Mouse (Mus musculus) midbrain, embryonic 10.5 days (tissue): ENCODE measurements around the gene Eif3d. TPM values are rescaled to one million over a fixed set of nuclear protein-coding genes. Genes with fewer than 3 reads are reported as not detected.

Source experiments
- DNase-seq: peaks from one replicate; pipeline ENCODE4 v3.0.0-alpha.2; 2017; ENCODE audit warnings: low spot score
- H3K27ac ChIP-seq: fragments of 300-500 bp; sonication (generic); replicated peaks from 2 replicates; pipeline ENCODE4 v1.5.1; 2016; ENCODE audit warnings: mild to moderate bottlenecking
- H3K27me3 ChIP-seq: fragments of 300-500 bp; sonication (generic); 2 replicates; pipeline ENCODE4 v1.6.1; 2016; ENCODE audit warnings: low read depth, mild to moderate bottlenecking; ENCODE audit not compliant: poor library complexity, severe bottlenecking
- H3K36me3 ChIP-seq: fragments of 300-500 bp; sonication (generic); 2 replicates; pipeline ENCODE4 v1.6.1; 2016; ENCODE audit warnings: mild to moderate bottlenecking, moderate library complexity
- H3K4me1 ChIP-seq: fragments of 300-500 bp; sonication (generic); 2 replicates; pipeline ENCODE4 v1.6.1; 2016
- H3K4me3 ChIP-seq: fragments of 300-500 bp; sonication (generic); 2 replicates; pipeline ENCODE4 v1.5.1; 2016; ENCODE audit warnings: mild to moderate bottlenecking, moderate library complexity
- H3K9me3 ChIP-seq: fragments of 300-500 bp; sonication (generic); replicated peaks from 2 replicates; pipeline ENCODE4 v1.6.1; 2016; ENCODE audit warnings: mild to moderate bottlenecking
- WGBS: fragments of 180-500 bp; shearing (Covaris S2); methylation state at CpG from one replicate; pipeline ENCODE4 v1.1.7; 2016; 5-methylcytosine and 5-hydroxymethylcytosine counted together
- polyA plus RNA-seq: library from polyadenylated mRNA; unstranded; fragments of >200 nt; fragmentation: Nextera tagmentation; extraction: Ambion mirVana; gene quantifications from 2 replicates; pipeline ENCODE4 v1.2.1, GENCODE M21; 2016

Eif3d gene
- polyA plus RNA-seq, 1 experiment from 2014 or later, result 263 TPM

GRCm38 (mm10) chr15:77938516-77938915 is 32.1 kb downstream of the Eif3d start:
- Histone ChIP-seq H3K27me3 (peaks cover 11% of the 10 kb centered on the region; the same call in 1 of the 2 replicates), H3K4me3 (no peak overlapping the region), H3K4me1 (peaks cover 8% of the 10 kb centered on the region), H3K9me3 (no peaks in the 10 kb centered on the region), H3K36me3 (peaks cover 19% of the 10 kb centered on the region), H3K27ac (no peak overlapping the region)
- no peak for DNase-seq
- WGBS, result 81% methylated on average over 5 of the region's 5 CpGs

- Histone ChIP-seq H3K36me3 (no peaks in the 10 kb centered on the region), H3K9me3 (no peaks in the 10 kb centered on the region), H3K4me3 (no peak overlapping the region), H3K27me3 (peaks cover 11% of the 10 kb centered on the region; the same call in 1 of the 2 replicates), H3K4me1 (peaks cover 8% of the 10 kb centered on the region), H3K27ac (no peak overlapping the region)
- DNase-seq, result no peak
- 84% methylated on average over 14 of the region's 14 CpGs for WGBS
Measured at GRCm38 (mm10) chr15:77935673-77936375, 34.8 kb downstream of the Eif3d start.

- no peaks in the 10 kb centered on the region for H3K36me3 ChIP-seq
- H3K27ac ChIP-seq, result no peak overlapping the region
- H3K4me1 ChIP-seq, result peaks cover 11% of the 10 kb centered on the region
- peaks cover 11% of the 10 kb centered on the region; the same call in 1 of the 2 replicates for H3K27me3 ChIP-seq
- WGBS, result 75% methylated on average over 5 of the region's 5 CpGs
- DNase-seq, result no peak
- no peak overlapping the region for H3K4me3 ChIP-seq
- no peaks in the 10 kb centered on the region for H3K9me3 ChIP-seq
Measured at GRCm38 (mm10) chr15:77934968-77935367, 35.6 kb downstream of the Eif3d start.

- Histone ChIP-seq H3K27me3 (peaks cover 11% of the 10 kb centered on the region; the same call in 1 of the 2 replicates), H3K36me3 (no peaks in the 10 kb centered on the region), H3K9me3 (no peaks in the 10 kb centered on the region), H3K4me1 (peaks cover 17% of the 10 kb centered on the region), H3K27ac (no peak overlapping the region), H3K4me3 (no peak overlapping the region)
- DNase-seq, result no peak
- 76% methylated on average over 11 of the region's 11 CpGs for WGBS
Measured at GRCm38 (mm10) chr15:77934326-77934725, 36.3 kb downstream of the Eif3d start.

GRCm38 (mm10) chr15:77933770-77934169 is 36.8 kb downstream of the Eif3d start:
- Histone ChIP-seq H3K27ac (0 out of 2 replicates have a peak overlapping the region, but pooled peaks have one; percentile 47), H3K27me3 (peaks cover 11% of the 10 kb centered on the region; the same call in 1 of the 2 replicates), H3K36me3 (no peaks in the 10 kb centered on the region), H3K4me1 (peaks cover 19% of the 10 kb centered on the region), H3K4me3 (peak overlapping the region; percentile 31), H3K9me3 (no peaks in the 10 kb centered on the region)
- peak; percentile 93 for DNase-seq
- under 1% methylated on average over 14 of the region's 14 CpGs for WGBS

- peaks cover 11% of the 10 kb centered on the region; the same call in 1 of the 2 replicates for H3K27me3 ChIP-seq
- H3K9me3 ChIP-seq, result no peaks in the 10 kb centered on the region
- 0 out of 2 replicates have a peak overlapping the region, but pooled peaks have one; percentile 47 for H3K27ac ChIP-seq
- no peak overlapping the region for H3K4me3 ChIP-seq
- DNase-seq, result no peak
- WGBS, result 82% methylated on average over 3 of the region's 3 CpGs
- H3K36me3 ChIP-seq, result no peaks in the 10 kb centered on the region
- peaks cover 20% of the 10 kb centered on the region for H3K4me1 ChIP-seq
Measured at GRCm38 (mm10) chr15:77933222-77933621, 37.4 kb downstream of the Eif3d start.

- H3K27me3 ChIP-seq, result peaks cover 11% of the 10 kb centered on the region; the same call in 1 of the 2 replicates
- 72% methylated on average over 6 of the region's 6 CpGs for WGBS
- no peak overlapping the region for H3K4me3 ChIP-seq
- H3K27ac ChIP-seq, result no peak overlapping the region
- no peak for DNase-seq
- no peaks in the 10 kb centered on the region for H3K9me3 ChIP-seq
- peaks cover 31% of the 10 kb centered on the region for H3K4me1 ChIP-seq
- peaks cover 11% of the 10 kb centered on the region for H3K36me3 ChIP-seq
Measured at GRCm38 (mm10) chr15:77931689-77932016, 39.0 kb downstream of the Eif3d start.

- 90% methylated on average over 6 of the region's 6 CpGs for WGBS
- Histone ChIP-seq H3K36me3 (peaks cover 16% of the 10 kb centered on the region), H3K27me3 (peaks cover 11% of the 10 kb centered on the region; the same call in 1 of the 2 replicates), H3K9me3 (no peaks in the 10 kb centered on the region), H3K4me1 (peaks cover 31% of the 10 kb centered on the region), H3K4me3 (no peak overlapping the region), H3K27ac (no peak overlapping the region)
- no peak for DNase-seq
Measured at GRCm38 (mm10) chr15:77930986-77931688, 39.5 kb downstream of the Eif3d start.

- peak overlapping the region; percentile 91 for H3K27ac ChIP-seq
- H3K27me3 ChIP-seq, result peaks cover 7% of the 10 kb centered on the region; the same call in 1 of the 2 replicates
- 60% methylated on average over 8 of the region's 8 CpGs for WGBS
- H3K4me3 ChIP-seq, result peak overlapping the region; percentile 89
- peaks cover 31% of the 10 kb centered on the region for H3K4me1 ChIP-seq
- H3K36me3 ChIP-seq, result peaks cover 28% of the 10 kb centered on the region
- H3K9me3 ChIP-seq, result no peaks in the 10 kb centered on the region
- DNase-seq, result no peak
Measured at GRCm38 (mm10) chr15:77929804-77930203, 40.8 kb downstream of the Eif3d start.

GRCm38 (mm10) chr15:77928673-77929331 is 41.8 kb downstream of the Eif3d start, which contains the start of gene Txn2:
Txn2 (minus strand) TSS chr15:77929006.
- peak; percentile 98 for DNase-seq
- no peaks in the 10 kb centered on the region for H3K27me3 ChIP-seq
- 0% methylated on average over 34 of the region's 34 CpGs for WGBS

GRCm38 (mm10) chr15:77928091-77928490 is 42.5 kb downstream of the Eif3d start:
- WGBS, result 25% methylated on average over 4 of the region's 4 CpGs
- Histone ChIP-seq H3K36me3 (peaks cover 45% of the 10 kb centered on the region), H3K4me3 (peak overlapping the region; percentile 89), H3K4me1 (peaks cover 22% of the 10 kb centered on the region), H3K9me3 (no peaks in the 10 kb centered on the region), H3K27ac (peak overlapping the region; percentile 91), H3K27me3 (no peaks in the 10 kb centered on the region)
- no peak for DNase-seq

More at GRCm38 (mm10) chr15:77928673-77929331, 41.8 kb downstream of the Eif3d start, which contains the start of gene Txn2:
- Histone ChIP-seq H3K4me1 (peaks cover 26% of the 10 kb centered on the region), H3K27ac (peak within 1 kb of the TSS; percentile 91), H3K4me3 (peak within 1 kb of the TSS; percentile 89), H3K9me3 (no peaks in the 10 kb centered on the region), H3K36me3 (peaks cover 38% of the 10 kb centered on the region)

GRCm38 (mm10) chr15:77926921-77927320 is 43.7 kb downstream of the Eif3d start:
- no peak for DNase-seq
- Histone ChIP-seq H3K27ac (no peak overlapping the region), H3K4me3 (no peak overlapping the region), H3K27me3 (no peaks in the 10 kb centered on the region), H3K4me1 (peaks cover 22% of the 10 kb centered on the region), H3K36me3 (peaks cover 57% of the 10 kb centered on the region), H3K9me3 (no peaks in the 10 kb centered on the region)
- 95% methylated on average over 5 of the region's 5 CpGs for WGBS
